Mouse (Mus musculus): ENCODE data around the gene Atf1.
"Not testable (repeated sequence)": the region's sequence is repeated elsewhere in the genome, so short reads cannot be mapped to it uniquely, and the experiment has no call there.

The Atf1 gene

GRCm38 (mm10) chr15:100307438-100308096, 79.9 kb downstream of the Atf1 start:
- not testable (repeated sequence) for DNase-seq (ENCODE audit: low read depth)
